ENCODE assay signal across 17 mouse cellular contexts in genomic region chr15:30373654-30374215, GRCm38 (mm10).
DNase-seq lines count a peak whose midpoint lies in the region; ATAC-seq lines count a peak whose summit lies in the region.
"Had no signal": no experiment of that assay in that cellular context is flagged by ENCODE, and none has a peak within 500 bp of the region (broad histone marks: within the 10 kb centered on the region; RNA-seq: fewer than 3 reads in every experiment).

No protein-coding gene starts in this region.

- H3K36me3 ChIP-seq in forebrain, embryonic 10.5 days (replicated peaks) = no peaks in the 10 kb centered on the region
- H3K36me3 ChIP-seq in forebrain, embryonic 11.5 days (ENCODE audit: control insufficient read depth, insufficient read depth, low read length) = no peaks in the 10 kb centered on the region
- no peaks in the 10 kb centered on the region for H3K36me3 ChIP-seq in midbrain, embryonic 10.5 days
- no peaks in the 10 kb centered on the region for H3K36me3 ChIP-seq in midbrain, embryonic 15.5 days (replicated peaks)
- no peaks in the 10 kb centered on the region for H3K36me3 ChIP-seq in forebrain, embryonic 14.5 days (ENCODE audit: control insufficient read depth, insufficient read depth, low read length)
- no peaks in the 10 kb centered on the region for H3K36me3 ChIP-seq in heart, embryonic 12.5 days
- H3K36me3 ChIP-seq: liver, embryonic 12.5 days; lung, embryonic 15.5 days had no signal

- no peak for DNase-seq in forebrain, embryonic 10.5 days (ENCODE audit: extremely low spot score, low spot score)
- no peak for DNase-seq in forebrain, embryonic 11.5 days (ENCODE audit: low spot score)
- DNase-seq in midbrain, embryonic 10.5 days (ENCODE audit: low spot score) = no peak
- peak; percentile 52 for DNase-seq in forebrain, embryonic 14.5 days (ENCODE audit: low spot score)
- no peak for DNase-seq in kidney, adult 9 months
- DNase-seq: gastrocnemius, postnatal 14 days; heart, postnatal 10 days; spleen, adult 18-20 months; thymus, adult 2 months had no signal

- WGBS in forebrain, embryonic 10.5 days = 84% methylated on average over 6 of the region's 6 CpGs
- 81% methylated on average over 6 of the region's 6 CpGs for WGBS in forebrain, embryonic 11.5 days
- WGBS in midbrain, embryonic 10.5 days = 86% methylated on average over 6 of the region's 6 CpGs
- WGBS in midbrain, embryonic 15.5 days = 68% methylated on average over 6 of the region's 6 CpGs
- WGBS in forebrain, embryonic 14.5 days = 49% methylated on average over 6 of the region's 6 CpGs
- WGBS in heart, embryonic 12.5 days = 80% methylated on average over 6 of the region's 6 CpGs

- no peaks in the 10 kb centered on the region for H3K9me3 ChIP-seq in forebrain, embryonic 10.5 days
- no peaks in the 10 kb centered on the region for H3K9me3 ChIP-seq in forebrain, embryonic 11.5 days (ENCODE audit: control insufficient read depth, low read length)
- H3K9me3 ChIP-seq in midbrain, embryonic 10.5 days (replicated peaks) = no peaks in the 10 kb centered on the region
- no peaks in the 10 kb centered on the region for H3K9me3 ChIP-seq in midbrain, embryonic 15.5 days
- no peaks in the 10 kb centered on the region for H3K9me3 ChIP-seq in forebrain, embryonic 14.5 days (replicated peaks; ENCODE audit: control insufficient read depth, low read length)
- no peaks in the 10 kb centered on the region for H3K9me3 ChIP-seq in heart, embryonic 12.5 days (replicated peaks)
- H3K9me3 ChIP-seq: liver, embryonic 12.5 days; lung, embryonic 15.5 days had no signal

- peaks cover 17% of the 10 kb centered on the region for H3K4me1 ChIP-seq in forebrain, embryonic 10.5 days
- no peaks in the 10 kb centered on the region; the same call in 1 of the 2 replicates for H3K4me1 ChIP-seq in forebrain, embryonic 11.5 days (replicated peaks; ENCODE audit: control insufficient read depth, insufficient read depth, low read length)
- H3K4me1 ChIP-seq in midbrain, embryonic 10.5 days = peaks cover 21% of the 10 kb centered on the region; the same call in 1 of the 2 replicates
- peaks cover 9% of the 10 kb centered on the region for H3K4me1 ChIP-seq in midbrain, embryonic 15.5 days
- H3K4me1 ChIP-seq in forebrain, embryonic 14.5 days (ENCODE audit: control insufficient read depth, insufficient read depth, low read length) = peaks cover 10% of the 10 kb centered on the region; the same call in 1 of the 2 replicates
- no peaks in the 10 kb centered on the region for H3K4me1 ChIP-seq in heart, embryonic 12.5 days (replicated peaks)
- H3K4me1 ChIP-seq: liver, embryonic 12.5 days; lung, embryonic 15.5 days had no signal

- H3K27me3 ChIP-seq in forebrain, embryonic 10.5 days (ENCODE audit: poor library complexity, severe bottlenecking) = no peaks in the 10 kb centered on the region
- H3K27me3 ChIP-seq in forebrain, embryonic 11.5 days (ENCODE audit: control insufficient read depth, insufficient read depth, low read length) = no peaks in the 10 kb centered on the region
- no peaks in the 10 kb centered on the region for H3K27me3 ChIP-seq in midbrain, embryonic 10.5 days (ENCODE audit: low read depth, poor library complexity, severe bottlenecking)
- no peaks in the 10 kb centered on the region for H3K27me3 ChIP-seq in midbrain, embryonic 15.5 days (replicated peaks)
- H3K27me3 ChIP-seq in forebrain, embryonic 14.5 days (replicated peaks; ENCODE audit: control insufficient read depth, insufficient read depth, low read length) = no peaks in the 10 kb centered on the region
- H3K27me3 ChIP-seq in heart, embryonic 12.5 days (replicated peaks) = no peaks in the 10 kb centered on the region
- H3K27me3 ChIP-seq: liver, embryonic 12.5 days; lung, embryonic 15.5 days; Patski had no signal

- no peak overlapping the region for H3K4me2 ChIP-seq in forebrain, embryonic 11.5 days (ENCODE audit: low read depth, low read length, severe bottlenecking)
- no peak overlapping the region for H3K4me2 ChIP-seq in midbrain, embryonic 15.5 days
- no peak overlapping the region for H3K4me2 ChIP-seq in forebrain, embryonic 14.5 days (ENCODE audit: low read length)
- H3K4me2 ChIP-seq in heart, embryonic 12.5 days = no peak overlapping the region
- H3K4me2 ChIP-seq: hindbrain, embryonic 14.5 days; liver, embryonic 12.5 days; lung, embryonic 15.5 days had no signal

- no peak overlapping the region for H3K4me3 ChIP-seq in forebrain, embryonic 10.5 days
- H3K4me3 ChIP-seq in forebrain, embryonic 11.5 days (ENCODE audit: low read depth, low read length) = no peak overlapping the region
- no peak overlapping the region for H3K4me3 ChIP-seq in midbrain, embryonic 10.5 days
- no peak overlapping the region for H3K4me3 ChIP-seq in midbrain, embryonic 15.5 days
- no peak overlapping the region for H3K4me3 ChIP-seq in forebrain, embryonic 14.5 days (ENCODE audit: low read depth, low read length)
- H3K4me3 ChIP-seq in heart, embryonic 12.5 days = no peak overlapping the region
- H3K4me3 ChIP-seq: liver, embryonic 12.5 days; lung, embryonic 15.5 days had no signal

- no peak overlapping the region for H3K9ac ChIP-seq in forebrain, embryonic 11.5 days (ENCODE audit: low read length)
- no peak overlapping the region for H3K9ac ChIP-seq in midbrain, embryonic 15.5 days
- no peak overlapping the region for H3K9ac ChIP-seq in forebrain, embryonic 14.5 days (ENCODE audit: low read length)
- H3K9ac ChIP-seq in heart, embryonic 12.5 days = no peak overlapping the region
- H3K9ac ChIP-seq: hindbrain, embryonic 14.5 days; liver, embryonic 12.5 days; lung, embryonic 15.5 days had no signal

- 0 out of 2 replicates have a peak overlapping the region, but pooled peaks have one; percentile 8 for H3K27ac ChIP-seq in forebrain, embryonic 10.5 days
- H3K27ac ChIP-seq in forebrain, embryonic 11.5 days (ENCODE audit: low read depth, low read length) = no peak overlapping the region
- peak overlapping the region; percentile 46; the same call in 1 of the 2 replicates for H3K27ac ChIP-seq in midbrain, embryonic 10.5 days (replicated peaks)
- no peak overlapping the region for H3K27ac ChIP-seq in midbrain, embryonic 15.5 days
- H3K27ac ChIP-seq in forebrain, embryonic 14.5 days (ENCODE audit: low read depth, low read length) = peak overlapping the region; percentile 27; the same call in 1 of the 2 replicates
- H3K27ac ChIP-seq in heart, embryonic 12.5 days (ENCODE audit: poor library complexity, severe bottlenecking) = no peak overlapping the region
- H3K27ac ChIP-seq: hindbrain, embryonic 14.5 days; liver, embryonic 12.5 days; lung, embryonic 15.5 days had no signal

- ATAC-seq in forebrain, embryonic 11.5 days (replicated peaks; ENCODE audit: low FRiP score) = no peak
- ATAC-seq in midbrain, embryonic 15.5 days (replicated peaks) = no peak
- ATAC-seq in forebrain, embryonic 14.5 days = peak; percentile 38; the same call in 1 of the 2 replicates
- ATAC-seq in heart, embryonic 12.5 days (ENCODE audit: insufficient number of reproducible peaks, low FRiP score) = no peak
- ATAC-seq: activated CD4-positive, CD25-positive, alpha-beta regulatory T cell, adult 4 months; intestine, embryonic 16.5 days; liver, embryonic 12.5 days; Patski had no signal

Comparison
In these comparisons a context has a peak if more than half of its experiments do, and no peak if none do; other contexts are left out.
1. H3K27ac ChIP-seq: peak in forebrain, embryonic 10.5 days (single experiment), midbrain, embryonic 10.5 days (single experiment) and forebrain, embryonic 14.5 days (single experiment); none in forebrain, embryonic 11.5 days (single experiment), midbrain, embryonic 15.5 days (single experiment) and heart, embryonic 12.5 days (single experiment).